Comparison of ENCODE assay signal across 9 mouse cellular contexts in the genomic region with DNA sequence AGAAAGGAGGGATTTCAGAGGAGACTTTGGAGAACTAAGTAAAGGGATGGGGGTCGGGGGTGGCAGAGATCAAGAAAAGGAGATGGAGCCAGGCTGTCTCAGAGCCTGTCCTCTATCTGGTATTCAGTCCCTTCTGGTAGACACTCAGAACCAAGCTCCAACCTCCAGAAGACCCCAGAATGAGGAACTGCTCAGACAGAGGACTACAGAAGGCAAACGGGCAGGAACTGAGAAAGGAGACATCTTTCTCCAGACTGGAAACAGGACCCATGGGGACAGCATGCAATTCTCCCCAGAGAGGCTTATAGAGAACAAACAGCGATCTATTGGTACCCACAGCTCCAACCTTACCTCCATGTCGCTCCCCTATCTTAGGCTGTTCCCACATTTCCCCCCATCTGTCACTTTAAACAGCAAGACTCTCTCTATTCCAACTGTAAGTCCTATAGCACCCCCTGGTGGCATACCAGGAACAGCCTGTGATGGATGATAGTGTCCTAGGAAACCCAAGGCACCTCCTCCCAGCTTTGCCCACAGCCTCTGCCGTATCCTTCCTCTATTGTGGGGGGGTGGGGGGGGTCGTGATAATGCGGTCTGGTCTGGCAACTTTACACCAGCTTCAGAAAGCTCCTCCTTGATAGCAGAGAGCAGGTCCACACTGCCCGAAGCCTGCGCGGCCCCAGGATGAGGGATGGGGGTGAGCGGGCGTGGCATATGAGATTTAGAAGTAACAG. TPM values are rescaled to one million over a fixed set of nuclear protein-coding genes. Genes with fewer than 3 reads are reported as not detected.
DNase-seq lines count a peak whose midpoint lies in the region; ATAC-seq and TF ChIP-seq lines count a peak whose summit lies in the region.
"Had no signal": no experiment of that assay in that cellular context is flagged by ENCODE, and none has a peak within 500 bp of the region (broad histone marks: within the 10 kb centered on the region; RNA-seq: fewer than 3 reads in every experiment).

No protein-coding gene starts in this region.

- no peaks in the 10 kb centered on the region for H3K9me3 ChIP-seq in hindbrain, postnatal 0 days (ENCODE audit: low read length)
- H3K9me3 ChIP-seq: stomach, embryonic 15.5 days had no signal

- no peak overlapping the region for H3K4me3 ChIP-seq in gastrocnemius, adult 2 months
- H3K4me3 ChIP-seq in hindbrain, postnatal 0 days (ENCODE audit: low read length) = no peak overlapping the region
- H3K4me3 ChIP-seq in left cerebral cortex, adult 2 months = no peak overlapping the region
- H3K4me3 ChIP-seq: stomach, embryonic 15.5 days had no signal

- H3K36me3 ChIP-seq in hindbrain, postnatal 0 days (ENCODE audit: insufficient read depth, low read length) = no peaks in the 10 kb centered on the region
- H3K36me3 ChIP-seq: stomach, embryonic 15.5 days had no signal

- no peaks in the 10 kb centered on the region for H3K27me3 ChIP-seq in hindbrain, postnatal 0 days (ENCODE audit: insufficient read depth, low read length)

- H3K9ac ChIP-seq in hindbrain, postnatal 0 days (replicated peaks; ENCODE audit: low read length) = no peak overlapping the region
- H3K9ac ChIP-seq: stomach, embryonic 15.5 days had no signal

- H3K4me1 ChIP-seq in hindbrain, postnatal 0 days (ENCODE audit: insufficient read depth, low read length) = no peaks in the 10 kb centered on the region

- WGBS in hindbrain, postnatal 0 days = 52% methylated on average over 12 of the region's 12 CpGs

- ATAC-seq in hindbrain, postnatal 0 days = peak; percentile 81
- no peak for ATAC-seq in megakaryocyte, adult 5-6 weeks (ENCODE audit: poor library complexity, severe bottlenecking)

- H3K27ac ChIP-seq in gastrocnemius, adult 2 months = no peak overlapping the region
- no peak overlapping the region for H3K27ac ChIP-seq in hindbrain, postnatal 0 days
- H3K27ac ChIP-seq in left cerebral cortex, adult 2 months = no peak overlapping the region
- H3K27ac ChIP-seq: stomach, embryonic 15.5 days had no signal

- H3K4me2 ChIP-seq in hindbrain, postnatal 0 days (ENCODE audit: low read depth, low read length) = peak overlapping the region; percentile 18; the same call in 1 of the 2 replicates
- H3K4me2 ChIP-seq: stomach, embryonic 15.5 days had no signal

- intact Hi-C loops in gastrocnemius, adult 2 months (cut with DNase I) = loop anchor here (1.0 kb wide), 1 partner anchor 79 kb away; no protein-coding TSS in a partner anchor
- intact Hi-C loops in left cerebral cortex, adult 2 months (cut with DNase I) = loop anchor here (1.0 to 10.0 kb wide), 3 partner anchors 79 to 230 kb away; no protein-coding TSS in a partner anchor

- peak; percentile 57 to 75 for DNase-seq in adrenal gland, adult 18-20 months (ENCODE audit: low spot score in 2 of 2)
- DNase-seq in cerebellum, postnatal 4 days (ENCODE audit: low spot score in 2 of 2) = peak; percentile 78 to 86
- peak; percentile 82 for DNase-seq in gastrocnemius, adult 2 months
- DNase-seq in hindbrain, postnatal 0 days (ENCODE audit: low spot score) = peak; percentile 93
- peak; percentile 83 to 86 for DNase-seq in left cerebral cortex, adult 2 months (ENCODE audit: extremely low spot score in 1 of 2, low spot score in 2 of 2)
- DNase-seq in mesoderm, embryonic 11.5 days (ENCODE audit: low read depth, low spot score) = peak; percentile 87
- DNase-seq in right cerebral cortex, postnatal 4 days = peak; percentile 88

- TF ChIP-seq CTCF in gastrocnemius, adult 2 months (IDR thresholded peaks at IDR 0.05) = peak; percentile 80
- peak; percentile 92 for TF ChIP-seq CTCF in hindbrain, postnatal 0 days (IDR thresholded peaks at IDR 0.05; ENCODE audit: low read depth)
- TF ChIP-seq CTCF in left cerebral cortex, adult 2 months (IDR thresholded peaks at IDR 0.05) = peak; percentile 74

RNA-seq across cellular contexts. Expression of a gene that starts 25.7 kb away (rescaled TPM):
- total RNA-seq in adrenal gland, adult 18-20 months (2021) = not detected
- total RNA-seq in gastrocnemius, adult 2 months (2021) = not detected
- 0.25 and 0.58 TPM in 2 replicates for total RNA-seq in hindbrain, postnatal 0 days (2014; rRNA removed)
- polyA plus RNA-seq in hindbrain, postnatal 0 days (2015; fragmentation: Nextera tagmentation; extraction: Ambion mirVana) = 0.09 and 0.14 TPM in 2 replicates
- total RNA-seq in left cerebral cortex, adult 2 months (2021) = under 1 TPM; 0.25 to 0.40 TPM
- total RNA-seq in megakaryocyte, adult 5-6 weeks (2015) = not detected in 2 replicates
- total RNA-seq in megakaryocyte, adult 5-6 weeks (2017) = not detected in 2 replicates
